Mouse (Mus musculus): Measurements from ENCODE around the gene Uvrag. TPM values are rescaled to one million over a fixed set of nuclear protein-coding genes. Genes with fewer than 3 reads are reported as not detected.

Gene Uvrag
- polyA plus RNA-seq, 1 experiment from 2014 or later = 18.7 TPM

- Histone ChIP-seq H3K4me2 (replicated peaks; ENCODE audit: low read depth, low read length) (no peak overlapping the region), H3K27me3 (ENCODE audit: insufficient read depth, low read length) (0 out of 2 replicates have a peak, but pooled peaks cover 3% of the 10 kb centered on the region), H3K9ac (replicated peaks; ENCODE audit: low read length) (no peak overlapping the region), H3K9me3 (ENCODE audit: low read length) (no peaks in the 10 kb centered on the region), H3K4me3 (ENCODE audit: low read length) (no peak overlapping the region), H3K27ac (ENCODE audit: low read length) (no peak overlapping the region), H3K4me1 (ENCODE audit: insufficient read depth, low read length) (peaks cover 20% of the 10 kb centered on the region), H3K36me3 (ENCODE audit: insufficient read depth, low read length) (no peaks in the 10 kb centered on the region)
- ATAC-seq (ENCODE audit: low FRiP score, low TSS enrichment) = no peak
- 64% methylated on average over 3 of the region's 3 CpGs for WGBS
Measured at GRCm38 (mm10) chr7:98869070-98869469, 271.9 kb downstream of the Uvrag start.

GRCm38 (mm10) chr7:98867794-98868150, 273.2 kb downstream of the Uvrag start:
- H3K27me3 ChIP-seq (ENCODE audit: insufficient read depth, low read length) = 0 out of 2 replicates have a peak, but pooled peaks cover 3% of the 10 kb centered on the region
- no peak overlapping the region for H3K9ac ChIP-seq (replicated peaks; ENCODE audit: low read length)
- 97% methylated on average over 2 of the region's 2 CpGs for WGBS
- no peak overlapping the region for H3K4me3 ChIP-seq (ENCODE audit: low read length)
- no peaks in the 10 kb centered on the region for H3K36me3 ChIP-seq (ENCODE audit: insufficient read depth, low read length)
- no peak overlapping the region for H3K4me2 ChIP-seq (replicated peaks; ENCODE audit: low read depth, low read length)
- ATAC-seq (ENCODE audit: low FRiP score, low TSS enrichment) = no peak
- H3K9me3 ChIP-seq (ENCODE audit: low read length) = no peaks in the 10 kb centered on the region
- no peak overlapping the region for H3K27ac ChIP-seq (ENCODE audit: low read length)
- peaks cover 20% of the 10 kb centered on the region for H3K4me1 ChIP-seq (ENCODE audit: insufficient read depth, low read length)

GRCm38 (mm10) chr7:98867053-98867793, 273.7 kb downstream of the Uvrag start:
- Histone ChIP-seq H3K27me3 (ENCODE audit: insufficient read depth, low read length) (0 out of 2 replicates have a peak, but pooled peaks cover 3% of the 10 kb centered on the region), H3K9me3 (ENCODE audit: low read length) (no peaks in the 10 kb centered on the region), H3K27ac (ENCODE audit: low read length) (no peak overlapping the region), H3K36me3 (ENCODE audit: insufficient read depth, low read length) (no peaks in the 10 kb centered on the region), H3K4me1 (ENCODE audit: insufficient read depth, low read length) (peaks cover 20% of the 10 kb centered on the region), H3K9ac (replicated peaks; ENCODE audit: low read length) (no peak overlapping the region), H3K4me2 (replicated peaks; ENCODE audit: low read depth, low read length) (no peak overlapping the region), H3K4me3 (ENCODE audit: low read length) (no peak overlapping the region)
- 7% methylated on average over 12 of the region's 12 CpGs for WGBS
- 0 out of 2 replicates have a peak, but pooled peaks have one; percentile 28 for ATAC-seq (ENCODE audit: low FRiP score, low TSS enrichment)

- Histone ChIP-seq H3K4me1 (ENCODE audit: insufficient read depth, low read length) (peaks cover 27% of the 10 kb centered on the region), H3K9ac (replicated peaks; ENCODE audit: low read length) (no peak overlapping the region)
- 59% methylated on average over 9 of the region's 9 CpGs for WGBS
Measured at GRCm38 (mm10) chr7:98863969-98864718, 276.8 kb downstream of the Uvrag start.

GRCm38 (mm10) chr7:98862994-98863393, 277.9 kb downstream of the Uvrag start:
- 60% methylated on average over 4 of the region's 5 CpGs for WGBS
- H3K4me2 ChIP-seq (replicated peaks; ENCODE audit: low read depth, low read length) = no peak overlapping the region
- no peaks in the 10 kb centered on the region for H3K9me3 ChIP-seq (ENCODE audit: low read length)
- H3K27ac ChIP-seq (ENCODE audit: low read length) = no peak overlapping the region
- H3K27me3 ChIP-seq (ENCODE audit: insufficient read depth, low read length) = no peaks in the 10 kb centered on the region
- no peaks in the 10 kb centered on the region for H3K36me3 ChIP-seq (ENCODE audit: insufficient read depth, low read length)
- H3K4me3 ChIP-seq (ENCODE audit: low read length) = no peak overlapping the region
- no peak overlapping the region for H3K9ac ChIP-seq (replicated peaks; ENCODE audit: low read length)
- no peak for ATAC-seq (ENCODE audit: low FRiP score, low TSS enrichment)
- peaks cover 23% of the 10 kb centered on the region for H3K4me1 ChIP-seq (ENCODE audit: insufficient read depth, low read length)

More at GRCm38 (mm10) chr7:98863969-98864718, 276.8 kb downstream of the Uvrag start:
- Histone ChIP-seq H3K4me3 (ENCODE audit: low read length) (no peak overlapping the region), H3K27ac (ENCODE audit: low read length) (no peak overlapping the region), H3K4me2 (replicated peaks; ENCODE audit: low read depth, low read length) (no peak overlapping the region), H3K9me3 (ENCODE audit: low read length) (no peaks in the 10 kb centered on the region), H3K27me3 (ENCODE audit: insufficient read depth, low read length) (no peaks in the 10 kb centered on the region), H3K36me3 (ENCODE audit: insufficient read depth, low read length) (no peaks in the 10 kb centered on the region)
- no peak for ATAC-seq (ENCODE audit: low FRiP score, low TSS enrichment)

GRCm38 (mm10) chr7:98861002-98861401, 279.9 kb downstream of the Uvrag start:
- no peaks in the 10 kb centered on the region for H3K36me3 ChIP-seq (ENCODE audit: insufficient read depth, low read length)
- 20% methylated on average over 2 of the region's 2 CpGs for WGBS
- no peak overlapping the region for H3K27ac ChIP-seq (ENCODE audit: low read length)
- no peak overlapping the region for H3K9ac ChIP-seq (replicated peaks; ENCODE audit: low read length)
- peak; percentile 49 for ATAC-seq (ENCODE audit: low FRiP score, low TSS enrichment)
- H3K27me3 ChIP-seq (ENCODE audit: insufficient read depth, low read length) = no peaks in the 10 kb centered on the region
- H3K9me3 ChIP-seq (ENCODE audit: low read length) = no peaks in the 10 kb centered on the region
- no peak overlapping the region for H3K4me3 ChIP-seq (ENCODE audit: low read length)
- no peak overlapping the region for H3K4me2 ChIP-seq (replicated peaks; ENCODE audit: low read depth, low read length)
- peaks cover 18% of the 10 kb centered on the region for H3K4me1 ChIP-seq (ENCODE audit: insufficient read depth, low read length)

- no peak for ATAC-seq (ENCODE audit: low FRiP score, low TSS enrichment)
- WGBS = 40% methylated on average over 3 of the region's 3 CpGs
- Histone ChIP-seq H3K9me3 (ENCODE audit: low read length) (no peaks in the 10 kb centered on the region), H3K4me3 (ENCODE audit: low read length) (no peak overlapping the region), H3K4me1 (ENCODE audit: insufficient read depth, low read length) (peaks cover 18% of the 10 kb centered on the region), H3K27ac (ENCODE audit: low read length) (no peak overlapping the region), H3K27me3 (ENCODE audit: insufficient read depth, low read length) (no peaks in the 10 kb centered on the region), H3K9ac (replicated peaks; ENCODE audit: low read length) (no peak overlapping the region), H3K4me2 (replicated peaks; ENCODE audit: low read depth, low read length) (no peak overlapping the region), H3K36me3 (ENCODE audit: insufficient read depth, low read length) (no peaks in the 10 kb centered on the region)
Measured at GRCm38 (mm10) chr7:98857094-98857493, 283.8 kb downstream of the Uvrag start.

- Histone ChIP-seq H3K36me3 (ENCODE audit: insufficient read depth, low read length) (no peaks in the 10 kb centered on the region), H3K27ac (ENCODE audit: low read length) (no peak overlapping the region), H3K27me3 (ENCODE audit: insufficient read depth, low read length) (no peaks in the 10 kb centered on the region), H3K9ac (replicated peaks; ENCODE audit: low read length) (no peak overlapping the region), H3K4me2 (replicated peaks; ENCODE audit: low read depth, low read length) (no peak overlapping the region), H3K4me1 (ENCODE audit: insufficient read depth, low read length) (peaks cover 21% of the 10 kb centered on the region), H3K9me3 (ENCODE audit: low read length) (no peaks in the 10 kb centered on the region), H3K4me3 (ENCODE audit: low read length) (no peak overlapping the region)
- no peak for ATAC-seq (ENCODE audit: low FRiP score, low TSS enrichment)
- 50% methylated on average over 3 of the region's 3 CpGs for WGBS
Measured at GRCm38 (mm10) chr7:98856128-98856527, 284.8 kb downstream of the Uvrag start.

GRCm38 (mm10) chr7:98855388-98855787, 285.6 kb downstream of the Uvrag start:
- ATAC-seq (ENCODE audit: low FRiP score, low TSS enrichment) = no peak
- Histone ChIP-seq H3K4me1 (ENCODE audit: insufficient read depth, low read length) (peaks cover 20% of the 10 kb centered on the region), H3K4me2 (replicated peaks; ENCODE audit: low read depth, low read length) (no peak overlapping the region), H3K27me3 (ENCODE audit: insufficient read depth, low read length) (no peaks in the 10 kb centered on the region), H3K36me3 (ENCODE audit: insufficient read depth, low read length) (peaks cover 5% of the 10 kb centered on the region), H3K9ac (replicated peaks; ENCODE audit: low read length) (no peak overlapping the region), H3K9me3 (ENCODE audit: low read length) (no peaks in the 10 kb centered on the region), H3K4me3 (ENCODE audit: low read length) (no peak overlapping the region), H3K27ac (ENCODE audit: low read length) (no peak overlapping the region)
- WGBS = 66% methylated on average over 2 of the region's 2 CpGs

- Histone ChIP-seq H3K27ac (ENCODE audit: low read length) (no peak overlapping the region), H3K9ac (replicated peaks; ENCODE audit: low read length) (no peak overlapping the region), H3K4me1 (ENCODE audit: insufficient read depth, low read length) (peaks cover 24% of the 10 kb centered on the region), H3K4me3 (ENCODE audit: low read length) (no peak overlapping the region), H3K27me3 (ENCODE audit: insufficient read depth, low read length) (no peaks in the 10 kb centered on the region), H3K9me3 (ENCODE audit: low read length) (no peaks in the 10 kb centered on the region), H3K36me3 (ENCODE audit: insufficient read depth, low read length) (peaks cover 8% of the 10 kb centered on the region), H3K4me2 (replicated peaks; ENCODE audit: low read depth, low read length) (no peak overlapping the region)
- WGBS = 70% methylated on average over 6 of the region's 6 CpGs
- no peak for ATAC-seq (ENCODE audit: low FRiP score, low TSS enrichment)
Measured at GRCm38 (mm10) chr7:98853806-98854205, 287.1 kb downstream of the Uvrag start.

Data from kidney, embryonic 16.5 days (tissue).